Comparison of ENCODE assay signal across 7 mouse cellular contexts in genomic region chr6:86438272-86439118, GRCm38 (mm10). TPM values are rescaled to one million over a fixed set of nuclear protein-coding genes. Genes with fewer than 3 reads are reported as not detected.
A peak's percentile ranks its signal among the peaks of the same experiment; 100 is the strongest.
DNase-seq lines count a peak whose midpoint lies in the region; ATAC-seq and TF ChIP-seq lines count a peak whose summit lies in the region.

TSS of gene C87436 (plus strand) at chr6:86438374.

- no peaks in the 10 kb centered on the region for H3K9me3 ChIP-seq in embryonic facial prominence, embryonic 10.5 days
- no peaks in the 10 kb centered on the region for H3K9me3 ChIP-seq in intestine, postnatal 0 days (ENCODE audit: control insufficient read depth)
- no peaks in the 10 kb centered on the region for H3K9me3 ChIP-seq in midbrain, embryonic 12.5 days

- WGBS in embryonic facial prominence, embryonic 10.5 days = under 1% methylated on average over 59 of the region's 59 CpGs
- WGBS in intestine, postnatal 0 days = under 1% methylated on average over 59 of the region's 59 CpGs
- WGBS in midbrain, embryonic 12.5 days = under 1% methylated on average over 59 of the region's 59 CpGs
- under 1% methylated on average over 59 of the region's 59 CpGs for WGBS in small intestine, adult 2 months

- H3K9ac ChIP-seq in intestine, postnatal 0 days (ENCODE audit: low read depth, low read length) = peak within 1 kb of the TSS; percentile 83
- peak within 1 kb of the TSS; percentile 76 for H3K9ac ChIP-seq in midbrain, embryonic 12.5 days (replicated peaks)

- H3K4me2 ChIP-seq in intestine, postnatal 0 days (replicated peaks; ENCODE audit: low read depth) = peak within 1 kb of the TSS; percentile 73
- peak within 1 kb of the TSS; percentile 81 for H3K4me2 ChIP-seq in midbrain, embryonic 12.5 days (replicated peaks)

- peak within 1 kb of the TSS; percentile 95 for H3K27ac ChIP-seq in embryonic facial prominence, embryonic 10.5 days (replicated peaks)
- peak within 1 kb of the TSS; percentile 96 for H3K27ac ChIP-seq in intestine, postnatal 0 days (ENCODE audit: low read depth, low read length)
- H3K27ac ChIP-seq in midbrain, embryonic 12.5 days (replicated peaks) = peak within 1 kb of the TSS; percentile 88
- H3K27ac ChIP-seq in small intestine, adult 2 months (ENCODE audit: insufficient read depth, low read depth, low read length) = peak within 1 kb of the TSS; percentile 98

- peak; percentile 93 for ATAC-seq in intestine, postnatal 0 days
- peak; percentile 94 for ATAC-seq in midbrain, embryonic 12.5 days (ENCODE audit: low FRiP score, low read depth)

- peak; percentile 76 for TF ChIP-seq CTCF in intestine, postnatal 0 days (IDR thresholded peaks at IDR 0.05; ENCODE audit: low read depth)
- TF ChIP-seq CTCF in small intestine, adult 2 months (IDR thresholded peaks at IDR 0.05; ENCODE audit: extremely low read depth, insufficient read length, insufficient replicate concordance, low read depth, low read length) = peak; percentile 53; the same call in 1 of the 2 replicates

- no peaks in the 10 kb centered on the region for H3K27me3 ChIP-seq in embryonic facial prominence, embryonic 10.5 days (replicated peaks; ENCODE audit: low read depth, poor library complexity, severe bottlenecking)
- no peaks in the 10 kb centered on the region for H3K27me3 ChIP-seq in intestine, postnatal 0 days (replicated peaks; ENCODE audit: control insufficient read depth, insufficient read depth, low read length)
- H3K27me3 ChIP-seq in midbrain, embryonic 12.5 days = no peaks in the 10 kb centered on the region
- H3K27me3 ChIP-seq in small intestine, adult 2 months (ENCODE audit: control insufficient read depth, insufficient read depth, low read length) = no peaks in the 10 kb centered on the region

- peak within 1 kb of the TSS; percentile 91 for H3K4me3 ChIP-seq in embryonic facial prominence, embryonic 10.5 days
- H3K4me3 ChIP-seq in intestine, postnatal 0 days (ENCODE audit: low read depth, low read length) = peak within 1 kb of the TSS; percentile 76
- H3K4me3 ChIP-seq in midbrain, embryonic 12.5 days = peak within 1 kb of the TSS; percentile 85
- peak within 1 kb of the TSS; percentile 79 for H3K4me3 ChIP-seq in small intestine, adult 2 months (ENCODE audit: low read depth, low read length)

- peaks cover 51% of the 10 kb centered on the region for H3K36me3 ChIP-seq in embryonic facial prominence, embryonic 10.5 days (replicated peaks)
- peaks cover 20% of the 10 kb centered on the region for H3K36me3 ChIP-seq in intestine, postnatal 0 days (ENCODE audit: control insufficient read depth, insufficient read depth)
- peaks cover 40% of the 10 kb centered on the region for H3K36me3 ChIP-seq in midbrain, embryonic 12.5 days
- peaks cover 2% of the 10 kb centered on the region; the same call in 1 of the 2 replicates for H3K36me3 ChIP-seq in small intestine, adult 2 months (ENCODE audit: control insufficient read depth, insufficient read depth, low read length)

- peak; percentile 96 for DNase-seq in adrenal gland, postnatal 10 days
- peak; percentile 95 for DNase-seq in embryonic facial prominence, embryonic 10.5 days (ENCODE audit: low spot score)
- peak; percentile 88 for DNase-seq in gonadal fat pad, adult 2 months (ENCODE audit: low read depth)
- DNase-seq in left cerebral cortex, postnatal 4 days = peak; percentile 94

- TF ChIP-seq POLR2A in small intestine, adult 2 months (IDR thresholded peaks at IDR 0.05; ENCODE audit: low read depth, low read length) = peak; percentile 51; the same call in 1 of the 2 replicates

- H3K4me1 ChIP-seq in embryonic facial prominence, embryonic 10.5 days = peaks cover 7% of the 10 kb centered on the region
- H3K4me1 ChIP-seq in intestine, postnatal 0 days (replicated peaks; ENCODE audit: control insufficient read depth, insufficient read depth, low read length) = no peaks in the 10 kb centered on the region
- H3K4me1 ChIP-seq in midbrain, embryonic 12.5 days = peaks cover 9% of the 10 kb centered on the region; the same call in 1 of the 2 replicates
- H3K4me1 ChIP-seq in small intestine, adult 2 months (ENCODE audit: control insufficient read depth, insufficient read depth, insufficient read length, low read length) = peaks cover 1% of the 10 kb centered on the region; the same call in 1 of the 2 replicates

- intact Hi-C loops in left cerebral cortex, postnatal 4 days (cut with DNase I) = loop anchor here (10.0 kb wide), 1 partner anchor 236 kb away; no protein-coding TSS in a partner anchor

RNA-seq across cellular contexts. Expression of gene C87436, which starts in this region (rescaled TPM):
- 10 to 100 TPM; 15.3 to 17.7 TPM for total RNA-seq in adrenal gland, postnatal 10 days (2021)
- polyA plus RNA-seq in embryonic facial prominence, embryonic 10.5 days (2016; fragmentation: Nextera tagmentation; extraction: Ambion mirVana) = 22.6 and 25.1 TPM in 2 replicates
- polyA plus RNA-seq in gonadal fat pad, adult 2 months (2012; rRNA removed) = 15.2 and 16.8 TPM in 2 replicates
- 12.4 and 12.8 TPM in 2 replicates for polyA plus RNA-seq in intestine, postnatal 0 days (2015; fragmentation: Nextera tagmentation; extraction: Ambion mirVana)
- total RNA-seq in left cerebral cortex, postnatal 4 days (2021) = 10 to 100 TPM; 16.2 to 17.6 TPM
- 26.6 and 30.6 TPM in 2 replicates for polyA plus RNA-seq in midbrain, embryonic 12.5 days (2016; fragmentation: Nextera tagmentation; extraction: Ambion mirVana)
- 2.4 and 4.1 TPM in 2 replicates for polyA plus RNA-seq in small intestine, adult 2 months (2012; rRNA removed)

Comparison
In these comparisons a context has a peak if more than half of its experiments do, and no peak if none do; other contexts are left out.
1. Peak in every context shown above with its lines: DNase-seq, ATAC-seq, H3K4me3 ChIP-seq and H3K27ac ChIP-seq.